Mouse (Mus musculus): ENCODE measurements around the gene Ifngr2.

Ifngr2 gene

GRCm38 (mm10) chr16:91536372-91536771, 10.5 kb upstream of the Ifngr2 start:
- no peak for DNase-seq (ENCODE audit: low read depth, low spot score)

- no peak for DNase-seq (ENCODE audit: low read depth, low spot score)
These were observed 9.8 kb upstream of the Ifngr2 start for GRCm38 (mm10) chr16:91537065-91537464.

GRCm38 (mm10) chr16:91538051-91538450, 8.8 kb upstream of the Ifngr2 start:
- DNase-seq (ENCODE audit: low read depth, low spot score), result peak; percentile 67

GRCm38 (mm10) chr16:91538513-91538912, 8.4 kb upstream of the Ifngr2 start:
- peak; percentile 63 for DNase-seq (ENCODE audit: low read depth, low spot score)

- DNase-seq (ENCODE audit: low read depth, low spot score), result peak; percentile 52
These were observed 5.2 kb upstream of the Ifngr2 start for GRCm38 (mm10) chr16:91541573-91542081.

- no peak for DNase-seq (ENCODE audit: low read depth, low spot score)
These were observed 3.3 kb upstream of the Ifngr2 start for GRCm38 (mm10) chr16:91543619-91544018.

GRCm38 (mm10) chr16:91545597-91546281, 1.1 kb upstream of the Ifngr2 start:
- peak; percentile 81 for DNase-seq (ENCODE audit: low read depth, low spot score)

- DNase-seq (ENCODE audit: low read depth, low spot score), result peak; percentile 56
These were observed 459 bp upstream of the Ifngr2 start for GRCm38 (mm10) chr16:91546391-91546835.

GRCm38 (mm10) chr16:91547974-91548373, 1.1 kb downstream of the Ifngr2 start:
- peak; percentile 38 for DNase-seq (ENCODE audit: low read depth, low spot score)

- DNase-seq (ENCODE audit: low read depth, low spot score), result no peak
These were observed 1.7 kb downstream of the Ifngr2 start for GRCm38 (mm10) chr16:91548586-91548985.

GRCm38 (mm10) chr16:91548996-91549395, 2.1 kb downstream of the Ifngr2 start:
- DNase-seq (ENCODE audit: low read depth, low spot score), result peak; percentile 55

- peak; percentile 29 for DNase-seq (ENCODE audit: low read depth, low spot score)
These were observed 2.7 kb downstream of the Ifngr2 start for GRCm38 (mm10) chr16:91549616-91550015.

- peak; percentile 45 for DNase-seq (ENCODE audit: low read depth, low spot score)
These were observed 4.2 kb downstream of the Ifngr2 start for GRCm38 (mm10) chr16:91551081-91551524.

- no peak for DNase-seq (ENCODE audit: low read depth, low spot score)
These were observed 5.2 kb downstream of the Ifngr2 start for GRCm38 (mm10) chr16:91552072-91552471.

GRCm38 (mm10) chr16:91553625-91554024, 6.8 kb downstream of the Ifngr2 start:
- DNase-seq (ENCODE audit: low read depth, low spot score), result peak; percentile 69

GRCm38 (mm10) chr16:91555017-91555605, 8.2 kb downstream of the Ifngr2 start:
- no peak for DNase-seq (ENCODE audit: low read depth, low spot score)

GRCm38 (mm10) chr16:91556659-91557058, 9.8 kb downstream of the Ifngr2 start:
- DNase-seq (ENCODE audit: low read depth, low spot score), result no peak

- DNase-seq (ENCODE audit: low read depth, low spot score), result no peak
These were observed 10.3 kb downstream of the Ifngr2 start for GRCm38 (mm10) chr16:91557214-91557613.

- DNase-seq (ENCODE audit: low read depth, low spot score), result no peak
These were observed 10.8 kb downstream of the Ifngr2 start for GRCm38 (mm10) chr16:91557693-91558092.

- DNase-seq (ENCODE audit: low read depth, low spot score), result peak; percentile 54
These were observed 14.2 kb downstream of the Ifngr2 start for GRCm38 (mm10) chr16:91561099-91561498.

- peak; percentile 31 for DNase-seq (ENCODE audit: low read depth, low spot score)
These were observed 14.9 kb downstream of the Ifngr2 start for GRCm38 (mm10) chr16:91561541-91562457.

Data from CD4-positive helper T cell, adult 2 months (primary cell).